ENCODE assay signal across 8 mouse cellular contexts in genomic region chr10:42070611-42071403, GRCm38 (mm10). TPM values are rescaled to one million over a fixed set of nuclear protein-coding genes. Genes with fewer than 3 reads are reported as not detected.
DNase-seq lines count a peak whose midpoint lies in the region; ATAC-seq and TF ChIP-seq lines count a peak whose summit lies in the region.

No protein-coding gene starts in this region.

- no peak overlapping the region for H3K27ac ChIP-seq in heart, adult 2 months
- H3K27ac ChIP-seq in kidney, embryonic 14.5 days (ENCODE audit: low read depth, low read length), result no peak overlapping the region

- no peaks in the 10 kb centered on the region for H3K36me3 ChIP-seq in heart, adult 2 months (ENCODE audit: control insufficient read depth, insufficient read depth, low read length)
- H3K36me3 ChIP-seq in kidney, embryonic 14.5 days (ENCODE audit: control insufficient read depth, insufficient read depth, low read length), result no peaks in the 10 kb centered on the region

- TF ChIP-seq CTCF in heart, adult 2 months (IDR thresholded peaks at IDR 0.05), result peak; percentile 70

- 33% methylated on average over 10 of the region's 10 CpGs for WGBS in heart, adult 2 months
- 23% methylated on average over 10 of the region's 10 CpGs for WGBS in kidney, embryonic 14.5 days

- no peak overlapping the region for H3K9ac ChIP-seq in heart, adult 2 months (ENCODE audit: low read depth, low read length)
- no peak overlapping the region for H3K9ac ChIP-seq in kidney, embryonic 14.5 days (ENCODE audit: low read depth, low read length)

- intact Hi-C loops in heart, adult 2 months (cut with DNase I), result loop anchor here (2.0 to 5.0 kb wide), 2 partner anchors 206 to 222 kb away; partner anchors contain the start of gene Foxo3

- no peak overlapping the region for H3K4me2 ChIP-seq in kidney, embryonic 14.5 days (replicated peaks; ENCODE audit: low read depth, low read length)

- TF ChIP-seq EP300 in heart, adult 2 months (IDR thresholded peaks at IDR 0.05; ENCODE audit: insufficient read depth, low read depth, low read length), result peak; percentile 88

- no peaks in the 10 kb centered on the region; the same call in 1 of the 2 replicates for H3K9me3 ChIP-seq in kidney, embryonic 14.5 days (ENCODE audit: control insufficient read depth, low read length)

- H3K79me2 ChIP-seq in heart, adult 2 months (replicated peaks; ENCODE audit: control insufficient read depth, insufficient read depth, low read length), result no peaks in the 10 kb centered on the region

- DNase-seq in ovary, adult 18-20 months (ENCODE audit: low spot score), result peak; percentile 43
- DNase-seq in ovary, postnatal 14 days (ENCODE audit: low spot score), result no peak
- DNase-seq in cerebellum, adult 11-12 months, result peak; percentile 85
- DNase-seq in heart, adult 2 months, result peak; percentile 56 to 57
- DNase-seq in lung, postnatal 36 days, result peak; percentile 83
- no peak for DNase-seq in natural killer cell, adult 2 months (ENCODE audit: low spot score in 2 of 2)

- no peak overlapping the region for H3K4me3 ChIP-seq in heart, adult 2 months
- H3K4me3 ChIP-seq in kidney, embryonic 14.5 days (ENCODE audit: low read length), result no peak overlapping the region

- H3K4me1 ChIP-seq in heart, adult 2 months (ENCODE audit: control insufficient read depth, insufficient read depth, low read length), result peaks cover 2% of the 10 kb centered on the region
- H3K4me1 ChIP-seq in kidney, embryonic 14.5 days (ENCODE audit: control insufficient read depth, insufficient read depth, low read length), result no peaks in the 10 kb centered on the region

- peak; percentile 61 for ATAC-seq in kidney, embryonic 14.5 days (ENCODE audit: low FRiP score, low TSS enrichment)
- no peak for ATAC-seq in monocyte, adult 5-6 weeks (replicated peaks; ENCODE audit: insufficient number of reproducible peaks, low FRiP score, low TSS enrichment, poor library complexity, severe bottlenecking)

- H3K27me3 ChIP-seq in heart, adult 2 months (ENCODE audit: control insufficient read depth, insufficient read depth, low read length), result no peaks in the 10 kb centered on the region
- H3K27me3 ChIP-seq in kidney, embryonic 14.5 days (ENCODE audit: control insufficient read depth, insufficient read depth, low read length), result no peaks in the 10 kb centered on the region

- TF ChIP-seq POLR2A in heart, adult 2 months (IDR thresholded peaks at IDR 0.05; ENCODE audit: insufficient read depth, low read depth, low read length), result no peak

RNA-seq across cellular contexts. Expression of gene Armc2, which starts 52.6 kb away (rescaled TPM):
- 10 to 100 TPM; 16.7 to 22.8 TPM for total RNA-seq in heart, adult 2 months (2021)
- polyA plus RNA-seq in heart, adult 2 months (2012; rRNA removed), result 6.4 and 7.1 TPM in 2 replicates
- 0.42 and 1.8 TPM in 2 replicates for polyA plus RNA-seq in kidney, embryonic 14.5 days (2014; fragmentation: Nextera tagmentation; extraction: Ambion mirVana)
- total RNA-seq in monocyte, adult 5-6 weeks (2017), result 1.3 to 4.9 TPM in 2 of 3 replicates, not detected in the other

Comparison
In these comparisons a context has a peak if more than half of its experiments do, and no peak if none do; other contexts are left out.
1. DNase-seq: peak in ovary, adult 18-20 months (single experiment), cerebellum, adult 11-12 months (single experiment), heart, adult 2 months (2 of 2) and lung, postnatal 36 days (single experiment); none in ovary, postnatal 14 days (single experiment) and natural killer cell, adult 2 months (0 of 2).